Mouse (Mus musculus) embryonic facial prominence, embryonic 12.5 days (tissue): ENCODE measurements around the gene Cuta. TPM values are rescaled to one million over a fixed set of nuclear protein-coding genes. Genes with fewer than 3 reads are reported as not detected.
A peak's percentile ranks its signal among the peaks of the same experiment; 100 is the strongest.
"Not testable (repeated sequence)": the region's sequence is repeated elsewhere in the genome, so short reads cannot be mapped to it uniquely, and the experiment has no call there.

ENCODE experiments used
- ATAC-seq: fragments of 200-750 bp; cut with Nextera tagmentation; 2 replicates; pipeline ENCODE4 v1.8.0; 2017; ENCODE audit not compliant: insufficient number of reproducible peaks, insufficient read depth, low FRiP score, low TSS enrichment
- H3K27ac ChIP-seq: fragments of 300-500 bp; sonication (generic); 2 replicates; pipeline ENCODE4 v1.5.1; 2016; ENCODE audit warnings: mild to moderate bottlenecking
- H3K27me3 ChIP-seq: fragments of 300-500 bp; sonication (generic); 2 replicates; pipeline ENCODE4 v1.6.1; 2016; ENCODE audit warnings: mild to moderate bottlenecking, moderate library complexity
- H3K36me3 ChIP-seq: fragments of 300-500 bp; sonication (generic); 2 replicates; pipeline ENCODE4 v1.6.1; 2016; ENCODE audit warnings: mild to moderate bottlenecking
- H3K4me1 ChIP-seq: fragments of 300-500 bp; sonication (generic); 2 replicates; pipeline ENCODE4 v1.6.1; 2016
- H3K4me2 ChIP-seq: fragments of 300-500 bp; sonication (generic); replicated peaks from 2 replicates; pipeline ENCODE4 v1.6.1; 2016; ENCODE audit warnings: mild to moderate bottlenecking, moderate library complexity
- H3K4me3 ChIP-seq: fragments of 300-500 bp; sonication (generic); 2 replicates; pipeline ENCODE4 v1.5.1; 2016; ENCODE audit warnings: mild to moderate bottlenecking
- H3K9ac ChIP-seq: fragments of 300-500 bp; sonication (generic); 2 replicates; pipeline ENCODE4 v1.6.1; 2016; ENCODE audit warnings: mild to moderate bottlenecking, moderate library complexity
- H3K9me3 ChIP-seq: fragments of 300-500 bp; sonication (generic); 2 replicates; pipeline ENCODE4 v1.6.1; 2016; ENCODE audit warnings: mild to moderate bottlenecking, moderate library complexity
- WGBS: fragments of 180-500 bp; shearing (Covaris S2); methylation state at CpG from one replicate; pipeline ENCODE4 v1.1.7; 2016; 5-methylcytosine and 5-hydroxymethylcytosine counted together
- polyA plus RNA-seq: library from polyadenylated mRNA; unstranded; fragments of >200 nt; fragmentation: Nextera tagmentation; extraction: Ambion mirVana; gene quantifications from 2 replicates; pipeline ENCODE4 v1.2.1, GENCODE M21; 2016

Cuta gene
- polyA plus RNA-seq = 172 and 174 TPM in 2 replicates

DNA sequence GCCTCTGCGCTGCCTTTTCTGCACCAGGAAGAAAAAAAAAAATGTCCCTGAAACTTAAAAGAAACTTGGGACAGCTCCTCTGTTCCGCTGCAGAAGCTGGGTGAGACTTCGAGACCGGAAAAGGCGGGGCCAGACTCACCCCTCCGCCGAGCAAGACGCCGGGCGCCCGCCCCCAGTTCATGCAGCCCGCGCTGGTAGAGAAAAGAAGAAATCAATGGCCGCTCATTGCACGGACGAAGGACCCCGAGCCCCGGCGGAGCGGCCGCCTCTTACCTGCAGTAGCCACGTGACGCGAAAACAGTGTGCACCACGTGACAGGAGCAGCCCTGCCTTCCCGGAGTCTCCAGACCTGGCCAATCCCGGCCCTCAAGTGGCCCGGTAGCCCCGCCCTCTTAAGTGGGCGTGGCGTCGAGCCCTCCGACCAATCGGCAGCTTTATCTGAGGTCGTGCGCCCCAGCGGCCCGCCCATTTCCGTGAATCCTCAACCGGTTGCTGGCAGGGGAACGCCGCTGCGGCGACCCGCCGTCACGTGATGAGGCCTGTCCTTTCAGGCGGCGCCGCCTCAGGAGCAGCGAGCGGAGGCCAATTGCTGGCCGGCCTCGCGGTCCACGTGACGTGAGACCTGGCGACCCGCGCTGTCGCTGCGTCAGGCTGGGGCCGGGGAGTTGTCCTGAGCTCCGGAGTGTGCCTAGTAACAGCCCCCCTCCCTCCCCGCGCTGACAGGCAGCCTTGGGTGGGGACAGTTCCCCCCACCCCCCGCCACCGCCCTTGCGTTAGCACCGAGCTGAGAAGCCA is at the start of gene Cuta:
Gene Cuta, minus strand, starts transcription at position 392 of the 795 bp plus-strand sequence.
- ATAC-seq = peak; percentile 93
- H3K4me1 ChIP-seq = peaks cover 40% of the 10 kb centered on the region

DNA sequence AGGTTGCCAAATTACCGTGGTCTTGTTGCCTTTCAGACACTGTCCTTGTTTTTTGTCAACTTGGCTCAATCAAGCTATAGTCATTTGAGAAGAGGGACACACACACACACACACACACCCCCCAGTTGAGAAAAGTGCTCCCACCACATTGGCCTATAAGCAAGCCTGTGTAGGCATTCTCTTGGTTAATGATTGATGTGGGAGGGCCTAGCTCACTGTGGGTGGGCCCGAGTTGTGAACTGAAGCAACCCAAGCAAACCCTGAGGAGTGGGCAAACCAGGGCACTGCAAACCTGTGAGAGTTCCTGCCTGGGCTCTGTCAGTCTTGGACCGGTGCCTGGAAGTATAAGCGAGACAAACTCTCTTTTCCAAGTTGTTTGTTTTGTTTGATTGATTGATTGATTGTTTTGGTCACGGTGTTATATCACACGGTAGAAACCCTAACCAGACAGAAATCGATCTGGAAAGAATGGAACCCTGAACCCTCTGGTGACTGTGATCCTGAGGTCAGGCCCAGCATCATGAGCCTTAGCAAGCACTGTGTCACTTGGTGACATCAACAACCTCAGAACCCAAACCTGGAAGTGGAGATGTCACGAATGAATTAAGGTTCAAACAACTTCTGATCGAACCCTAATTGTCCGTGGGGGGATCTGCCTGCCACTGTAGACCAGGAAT is 46.3 kb upstream of the Cuta start:
- Histone ChIP-seq H3K4me2 (no peak overlapping the region), H3K36me3 (no peaks in the 10 kb centered on the region), H3K9me3 (no peaks in the 10 kb centered on the region), H3K4me1 (no peaks in the 10 kb centered on the region), H3K9ac (no peak overlapping the region), H3K27me3 (no peaks in the 10 kb centered on the region), H3K4me3 (no peak overlapping the region), H3K27ac (no peak overlapping the region)
- 83% methylated on average over 10 of the region's 10 CpGs for WGBS
- no peak for ATAC-seq

More for the DNA sequence above, at the start of gene Cuta:
- Histone ChIP-seq H3K9me3 (no peaks in the 10 kb centered on the region), H3K36me3 (peaks cover 28% of the 10 kb centered on the region), H3K27ac (peak within 1 kb of the TSS; percentile 97), H3K4me2 (peak within 1 kb of the TSS; percentile 97), H3K4me3 (peak within 1 kb of the TSS; percentile 74), H3K9ac (peak within 1 kb of the TSS; percentile 82), H3K27me3 (no peaks in the 10 kb centered on the region)
- under 1% methylated on average over 70 of the region's 70 CpGs for WGBS

DNA sequence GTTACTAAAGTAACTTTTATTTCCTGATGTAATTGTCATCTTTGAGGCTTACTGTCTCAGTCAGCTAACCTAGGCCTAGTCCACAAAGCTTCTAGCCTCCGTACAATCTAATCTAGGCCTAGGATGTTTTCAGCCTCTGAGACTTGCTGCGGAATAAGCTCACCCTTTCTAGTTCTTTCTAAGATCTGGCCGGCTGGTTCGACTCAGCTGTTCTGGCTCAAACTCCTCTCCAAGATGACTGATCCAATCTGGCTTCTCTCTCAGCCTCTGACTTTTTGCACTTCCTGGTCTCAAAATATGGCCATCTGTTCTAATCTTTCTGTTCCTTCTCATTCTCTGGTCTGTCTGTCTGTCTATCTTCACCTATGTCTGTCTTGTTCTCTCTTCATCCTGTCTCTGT is 44.0 kb upstream of the Cuta start:
- Histone ChIP-seq H3K36me3 (peaks cover 13% of the 10 kb centered on the region), H3K27me3 (no peaks in the 10 kb centered on the region), H3K4me1 (no peaks in the 10 kb centered on the region), H3K4me2 (no peak overlapping the region), H3K4me3 (no peak overlapping the region), H3K9me3 (no peaks in the 10 kb centered on the region), H3K9ac (no peak overlapping the region), H3K27ac (no peak overlapping the region)
- WGBS = 95% methylated on average over 4 of the region's 4 CpGs
- ATAC-seq = no peak

DNA sequence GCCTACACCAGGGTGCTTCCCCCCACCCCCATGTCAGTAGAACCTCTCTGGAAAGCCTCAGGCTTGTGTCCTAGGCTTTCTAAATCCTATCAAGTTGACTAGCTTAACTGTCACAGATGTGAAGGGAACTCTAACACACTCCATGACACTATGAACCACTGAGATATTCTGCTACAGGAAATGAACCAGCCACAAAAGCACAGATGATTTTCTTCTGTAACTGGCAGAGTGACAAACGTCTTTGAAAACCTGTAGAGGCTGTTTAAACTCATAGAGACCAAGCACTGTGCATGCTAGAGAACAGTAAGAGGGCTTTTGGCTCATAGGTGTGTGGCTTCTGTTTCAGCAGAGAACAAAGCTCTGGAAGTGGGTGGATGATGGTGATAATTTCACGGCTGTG is 41.7 kb upstream of the Cuta start:
- ATAC-seq = no peak

DNA sequence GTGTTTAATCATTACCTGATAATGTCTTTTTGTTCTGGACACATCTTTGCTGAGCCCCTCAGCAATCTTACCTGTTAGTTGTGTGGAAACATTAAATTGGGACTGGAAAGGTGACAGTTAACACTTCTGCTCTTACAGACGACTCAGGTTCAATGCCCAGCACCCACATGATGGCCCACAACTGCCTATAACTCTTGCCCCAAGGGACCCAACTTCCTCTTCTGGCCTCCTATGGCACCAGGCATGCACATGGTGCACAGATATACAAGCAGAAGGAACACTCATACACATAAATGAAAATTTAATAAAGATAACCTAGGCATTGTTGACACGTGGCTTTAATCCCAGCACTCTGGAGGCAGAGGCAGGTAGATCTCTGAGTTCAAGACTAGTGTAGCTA is 40.1 kb upstream of the Cuta start:
- no peak for ATAC-seq
- no peaks in the 10 kb centered on the region for H3K27me3 ChIP-seq
- H3K36me3 ChIP-seq = peaks cover 48% of the 10 kb centered on the region
- 80% methylated on average over 2 of the region's 2 CpGs for WGBS
- peaks cover 8% of the 10 kb centered on the region for H3K4me1 ChIP-seq
- H3K9ac ChIP-seq = no peak overlapping the region
- no peaks in the 10 kb centered on the region for H3K9me3 ChIP-seq
- no peak overlapping the region for H3K4me3 ChIP-seq
- no peak overlapping the region for H3K27ac ChIP-seq
- no peak overlapping the region for H3K4me2 ChIP-seq

More for the DNA sequence above, 41.7 kb upstream of the Cuta start:
- no peak overlapping the region for H3K4me2 ChIP-seq
- H3K4me1 ChIP-seq = peaks cover 2% of the 10 kb centered on the region; the same call in 1 of the 2 replicates
- H3K36me3 ChIP-seq = peaks cover 35% of the 10 kb centered on the region
- H3K27ac ChIP-seq = no peak overlapping the region
- no peaks in the 10 kb centered on the region for H3K27me3 ChIP-seq
- no peak overlapping the region for H3K4me3 ChIP-seq
- no peaks in the 10 kb centered on the region for H3K9me3 ChIP-seq
- no peak overlapping the region for H3K9ac ChIP-seq
- 74% methylated on average over 2 of the region's 2 CpGs for WGBS

DNA sequence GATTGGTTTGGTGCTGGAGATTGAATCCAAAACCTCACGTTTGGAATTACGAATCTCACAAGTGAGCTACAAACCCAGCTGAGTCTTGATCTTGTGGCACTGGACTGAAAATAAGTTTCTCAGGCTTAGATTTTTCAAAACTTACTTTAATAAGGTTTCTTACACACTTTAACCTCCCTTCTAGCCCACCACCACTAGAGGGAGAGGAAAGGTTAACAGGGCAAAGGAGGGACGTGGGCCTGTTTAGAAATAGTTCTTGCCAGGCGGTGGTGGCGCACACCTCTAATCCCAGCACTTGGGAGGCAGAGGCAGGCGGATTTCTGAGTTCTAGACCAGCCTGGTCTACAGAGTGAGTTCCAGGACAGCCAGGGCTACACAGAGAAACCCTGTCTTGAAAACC is 38.0 kb upstream of the Cuta start:
- WGBS = 88% methylated on average over 6 of the region's 6 CpGs
- H3K4me3 ChIP-seq, ATAC-seq, H3K9me3 ChIP-seq, H3K27ac ChIP-seq, H3K27me3 ChIP-seq, H3K4me2 ChIP-seq, H3K9ac ChIP-seq: not testable (repeated sequence)
- peaks cover 48% of the 10 kb centered on the region for H3K36me3 ChIP-seq
- peaks cover 18% of the 10 kb centered on the region for H3K4me1 ChIP-seq

DNA sequence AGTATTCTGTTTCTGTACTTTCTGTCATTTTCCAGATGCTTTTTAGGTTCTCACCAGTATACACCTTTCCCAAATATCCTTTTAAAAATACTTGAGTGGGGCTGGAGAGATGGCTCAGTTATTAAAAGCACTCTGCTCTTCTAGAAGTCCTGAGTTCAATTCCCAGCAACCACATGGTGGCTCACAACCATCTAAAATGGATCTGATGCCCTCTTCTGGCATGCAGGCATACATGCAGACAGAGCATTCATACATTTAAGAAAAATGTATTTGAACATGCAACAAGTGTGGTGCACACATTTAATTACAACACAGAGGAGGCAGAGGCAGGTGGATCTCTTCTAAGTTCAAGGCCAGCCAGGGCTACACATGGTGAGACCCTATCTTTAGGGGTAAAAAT is 36.0 kb upstream of the Cuta start:
- Histone ChIP-seq H3K4me2 (no peak overlapping the region), H3K4me3 (no peak overlapping the region), H3K9ac (no peak overlapping the region), H3K9me3 (no peaks in the 10 kb centered on the region), H3K27ac (no peak overlapping the region), H3K4me1 (peaks cover 28% of the 10 kb centered on the region), H3K36me3 (peaks cover 54% of the 10 kb centered on the region), H3K27me3 (no peaks in the 10 kb centered on the region)
- ATAC-seq = no peak

DNA sequence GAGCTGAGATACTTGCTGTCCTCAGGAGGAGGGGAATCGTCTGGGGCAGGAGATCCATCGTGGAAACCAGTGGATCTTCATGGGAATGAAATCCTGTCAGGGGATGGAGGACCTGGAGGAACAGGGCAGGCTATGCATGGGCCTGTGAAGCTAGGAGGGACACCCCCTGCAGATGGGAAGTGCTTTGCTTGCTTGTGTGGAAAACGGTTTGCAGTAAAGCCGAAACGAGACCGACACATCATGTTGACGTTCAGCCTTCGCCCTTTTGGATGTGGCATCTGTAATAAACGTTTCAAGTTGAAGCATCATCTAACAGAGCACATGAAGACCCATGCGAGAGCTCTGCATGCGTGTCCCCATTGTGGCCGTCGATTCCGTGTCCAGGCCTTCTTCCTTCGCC is 35.2 kb upstream of the Cuta start:
- Histone ChIP-seq H3K4me2 (peak overlapping the region; percentile 97), H3K36me3 (peaks cover 52% of the 10 kb centered on the region), H3K4me3 (no peak overlapping the region), H3K27me3 (no peaks in the 10 kb centered on the region), H3K9ac (no peak overlapping the region), H3K4me1 (peaks cover 28% of the 10 kb centered on the region), H3K9me3 (no peaks in the 10 kb centered on the region), H3K27ac (no peak overlapping the region)
- no peak for ATAC-seq
- 93% methylated on average over 15 of the region's 15 CpGs for WGBS

DNA sequence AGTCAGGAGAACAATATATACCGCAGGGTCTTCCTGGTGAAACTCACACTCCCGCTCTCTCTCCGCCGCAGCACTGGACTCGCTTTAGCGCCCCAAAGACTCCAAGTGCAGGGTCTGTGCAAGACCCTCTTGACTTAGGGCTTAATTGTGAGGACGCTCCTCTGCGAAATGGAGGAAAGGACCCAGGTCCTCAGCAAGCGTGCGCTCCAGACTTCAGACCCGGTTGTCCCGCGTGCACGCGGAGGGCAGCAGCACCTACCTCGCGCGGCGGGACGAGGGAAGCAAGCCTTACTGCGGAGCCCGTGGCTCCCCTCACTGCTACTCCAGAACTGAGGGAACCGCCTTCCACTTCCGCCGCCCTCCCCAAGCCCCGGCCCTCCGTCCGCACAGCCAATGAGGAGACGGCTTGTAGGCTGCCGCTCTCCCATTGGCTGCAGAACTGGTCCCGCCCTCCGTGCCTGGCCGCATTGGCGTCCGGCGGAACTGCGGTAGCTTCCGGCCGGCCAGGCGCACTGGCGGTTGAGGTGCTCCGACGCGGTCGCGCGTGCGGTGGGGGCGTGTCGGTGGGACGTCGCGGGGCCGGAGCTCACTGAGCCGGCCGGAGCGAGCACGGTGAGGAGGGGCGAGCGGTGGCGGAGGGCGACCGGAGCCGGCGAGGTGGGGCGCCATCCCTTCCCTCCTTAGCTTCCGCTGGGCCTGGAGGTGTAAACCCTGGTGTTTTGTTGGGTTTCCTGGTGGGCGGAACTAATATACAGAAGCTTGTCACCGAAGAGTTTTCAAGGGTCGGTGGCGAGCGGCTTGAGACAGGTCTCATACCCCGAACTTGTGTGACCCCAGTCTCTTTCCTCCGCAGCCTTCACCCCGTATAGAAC is 33.6 kb upstream of the Cuta start, which contains the start of gene Zbtb9:
Gene Zbtb9, plus strand, starts transcription at position 465 of the 872 bp plus-strand sequence.
- WGBS = under 1% methylated on average over 75 of the region's 75 CpGs
- Histone ChIP-seq H3K4me3 (peak within 1 kb of the TSS; percentile 83), H3K9ac (peak within 1 kb of the TSS; percentile 81), H3K4me1 (peaks cover 28% of the 10 kb centered on the region), H3K27me3 (no peaks in the 10 kb centered on the region), H3K9me3 (no peaks in the 10 kb centered on the region), H3K4me2 (peak within 1 kb of the TSS; percentile 97), H3K27ac (peak within 1 kb of the TSS; percentile 92), H3K36me3 (peaks cover 44% of the 10 kb centered on the region)
- ATAC-seq = peak; percentile 98

DNA sequence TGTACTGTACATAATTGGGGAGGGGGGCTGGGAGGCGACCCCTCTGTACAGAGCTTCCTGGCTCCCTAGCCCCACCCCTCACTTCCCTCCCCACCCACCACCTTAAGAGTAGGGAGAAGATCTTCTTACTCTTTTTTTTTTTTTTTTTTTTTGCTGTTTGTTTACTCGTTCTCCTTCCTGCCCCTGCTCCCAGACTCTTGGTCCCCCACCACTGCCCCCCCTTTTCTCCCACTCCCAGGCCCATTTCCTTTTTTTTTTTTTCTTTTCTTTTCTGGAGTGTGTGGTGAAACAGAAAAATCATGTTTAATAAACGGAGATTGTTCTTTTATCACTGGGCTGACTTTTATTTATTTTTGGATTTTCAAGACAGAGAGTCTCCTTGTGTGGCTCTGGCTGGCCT is 32.7 kb upstream of the Cuta start:
- Histone ChIP-seq H3K36me3 (peaks cover 46% of the 10 kb centered on the region), H3K9ac (peak overlapping the region; percentile 81)
- WGBS = 10% methylated on average over 2 of the region's 3 CpGs

DNA sequence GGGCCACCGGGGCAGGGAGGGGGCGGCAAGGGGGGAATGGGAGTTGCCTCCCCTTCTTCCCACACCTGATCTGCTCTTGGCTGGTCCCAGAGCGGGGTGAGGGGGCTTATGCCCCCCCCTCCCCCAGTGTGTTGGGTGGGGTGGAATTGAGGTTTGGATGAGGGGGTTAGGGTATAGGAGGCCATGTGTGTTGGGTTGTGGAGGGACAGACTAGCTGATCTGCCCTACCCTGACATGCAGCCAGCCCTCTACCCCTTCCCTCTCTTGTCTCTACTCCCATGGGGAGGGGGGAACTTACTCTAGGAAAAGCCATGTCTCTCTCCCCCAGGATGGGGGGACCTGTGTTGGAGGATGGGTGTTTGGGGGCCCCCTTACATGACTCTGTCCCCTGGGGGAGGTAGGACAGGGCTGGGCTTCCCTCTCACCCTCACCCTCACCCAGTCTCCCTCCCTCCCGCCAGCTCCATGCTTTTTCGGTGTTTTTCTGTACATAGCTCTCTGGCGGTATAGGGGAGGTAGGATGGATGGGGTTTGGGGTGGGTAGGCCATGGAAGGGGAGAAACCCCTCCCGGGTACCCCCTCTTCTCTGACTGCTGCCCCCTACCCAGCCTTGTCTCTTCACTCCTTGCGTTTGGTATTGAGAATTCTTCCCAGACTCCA is 32.0 kb upstream of the Cuta start:
- Histone ChIP-seq H3K27me3 (no peaks in the 10 kb centered on the region), H3K4me3 (peak overlapping the region; percentile 83), H3K9me3 (no peaks in the 10 kb centered on the region), H3K27ac (peak overlapping the region; percentile 47), H3K4me1 (peaks cover 28% of the 10 kb centered on the region), H3K4me2 (peak overlapping the region; percentile 97), H3K36me3 (peaks cover 46% of the 10 kb centered on the region), H3K9ac (peak overlapping the region; percentile 35)
- WGBS = 60% methylated on average over 8 of the region's 8 CpGs
- no peak for ATAC-seq

More for the DNA sequence above, 32.7 kb upstream of the Cuta start:
- Histone ChIP-seq H3K4me1 (peaks cover 28% of the 10 kb centered on the region), H3K27me3 (no peaks in the 10 kb centered on the region), H3K4me2 (peak overlapping the region; percentile 97), H3K9me3 (no peaks in the 10 kb centered on the region), H3K4me3 (peak overlapping the region; percentile 83), H3K27ac (peak overlapping the region; percentile 92)
- no peak for ATAC-seq
